Mouse (Mus musculus) MN1 (cell line): ENCODE results near the gene Il23a.
"Not testable (repeated sequence)": the region's sequence is repeated elsewhere in the genome, so short reads cannot be mapped to it uniquely, and the experiment has no call there.

ENCODE experiments used
- DNase-seq: peaks from one replicate; pipeline ENCODE4 v3.0.0-alpha.2; 2016; ENCODE audit warnings: low spot score

Il23a gene

DNA sequence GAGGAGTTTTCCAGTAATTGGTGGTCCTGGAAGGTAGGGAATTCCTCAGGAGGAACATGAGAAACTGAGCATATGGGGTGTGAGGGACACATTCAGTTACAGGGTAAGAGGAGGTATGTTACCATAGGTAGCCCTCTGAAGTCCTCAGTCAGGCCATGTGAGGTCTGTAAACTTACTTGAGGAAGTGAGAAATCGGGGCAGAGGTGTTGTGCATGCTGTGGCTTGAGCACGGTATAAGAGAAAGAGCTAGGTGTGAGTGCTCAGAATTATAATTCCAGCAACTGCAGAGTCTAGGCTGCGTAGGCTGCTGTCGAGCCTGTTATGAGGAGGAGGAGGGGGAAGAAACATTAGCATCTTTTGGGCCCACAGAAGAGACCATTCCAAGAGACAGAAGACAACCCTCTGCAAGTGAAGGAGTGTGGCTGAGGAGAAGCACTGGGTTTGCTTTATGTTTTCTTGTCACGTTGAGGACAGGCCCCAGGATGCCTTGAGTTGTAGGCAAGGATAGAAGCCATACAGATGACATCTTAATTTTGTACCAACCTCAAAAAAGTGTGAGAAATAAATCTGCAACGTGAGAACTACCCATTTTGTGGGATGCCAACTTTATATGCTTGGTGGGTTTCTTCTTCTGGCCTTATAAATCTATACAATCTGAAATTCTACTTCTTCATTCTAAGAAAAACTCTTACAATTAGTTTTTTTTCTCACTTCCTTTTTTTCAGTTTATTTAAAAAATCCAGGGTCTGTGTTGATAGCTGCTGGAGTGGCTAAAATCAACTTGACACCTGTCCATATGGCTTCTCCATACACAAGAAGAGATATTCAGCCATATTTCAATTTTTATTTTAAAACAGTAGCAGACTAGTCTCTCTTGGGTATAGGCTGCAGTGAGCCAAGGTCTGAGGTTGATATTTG lies 34.9 kb downstream of the Il23a start:
- DNase-seq: no peak

DNA sequence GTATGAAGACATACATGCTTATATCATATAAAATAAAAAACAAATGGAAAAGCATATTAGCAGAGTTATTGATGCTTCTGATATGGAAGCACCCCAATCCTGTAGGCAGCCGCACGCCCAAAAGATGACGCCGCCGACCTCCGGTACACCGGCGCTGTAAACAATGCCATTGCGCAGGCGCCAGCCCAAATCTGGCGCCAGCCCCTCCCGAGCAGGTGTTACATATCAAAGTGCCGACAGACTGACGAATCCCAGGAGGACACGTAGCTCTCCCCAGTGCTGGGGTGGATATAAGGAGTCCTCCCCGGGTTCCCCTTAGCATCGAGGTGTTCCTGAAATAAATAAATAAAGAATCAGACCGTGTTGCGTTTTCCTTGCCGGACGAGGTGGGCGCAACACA lies 36.3 kb downstream of the Il23a start:
- no peak for DNase-seq

DNA sequence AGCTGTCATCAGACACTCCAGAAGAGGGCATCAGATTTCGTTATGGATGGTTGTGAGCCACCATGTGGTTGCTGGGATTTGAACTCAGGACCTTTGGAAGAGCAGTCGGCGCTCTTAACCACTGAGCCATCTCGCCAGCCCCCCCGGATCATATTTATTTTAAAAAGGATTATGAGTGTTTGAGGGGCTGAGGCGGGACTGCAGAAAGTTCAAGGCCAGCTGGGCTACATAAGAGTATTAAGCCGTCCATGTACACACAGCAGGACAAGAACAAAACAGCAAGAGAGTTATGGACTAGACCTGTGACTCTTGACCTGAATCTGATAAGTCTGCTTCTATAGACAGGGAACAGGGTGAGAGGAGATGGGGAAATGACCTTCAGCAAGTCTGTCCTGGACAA lies 38.2 kb downstream of the Il23a start:
- DNase-seq: not testable (repeated sequence)

DNA sequence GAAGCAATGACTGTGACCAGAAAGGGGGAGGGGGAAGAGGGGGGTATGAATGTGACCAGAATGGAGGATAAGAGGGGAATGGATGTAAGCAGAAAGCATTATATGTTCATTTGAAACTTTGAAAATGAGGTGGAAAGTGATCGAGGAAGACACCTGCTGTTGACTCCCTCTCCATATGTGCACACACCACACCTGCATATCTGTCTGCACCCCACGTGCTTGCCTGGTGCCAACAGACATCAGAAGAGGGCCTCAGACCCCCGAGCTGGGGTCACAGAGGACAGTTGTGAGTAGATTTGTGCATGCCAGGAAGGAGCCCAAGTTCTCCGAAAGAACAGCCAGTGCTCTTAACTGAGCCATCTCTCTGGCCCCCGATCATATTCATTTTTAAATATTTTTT lies 38.6 kb downstream of the Il23a start:
- no peak for DNase-seq

DNA sequence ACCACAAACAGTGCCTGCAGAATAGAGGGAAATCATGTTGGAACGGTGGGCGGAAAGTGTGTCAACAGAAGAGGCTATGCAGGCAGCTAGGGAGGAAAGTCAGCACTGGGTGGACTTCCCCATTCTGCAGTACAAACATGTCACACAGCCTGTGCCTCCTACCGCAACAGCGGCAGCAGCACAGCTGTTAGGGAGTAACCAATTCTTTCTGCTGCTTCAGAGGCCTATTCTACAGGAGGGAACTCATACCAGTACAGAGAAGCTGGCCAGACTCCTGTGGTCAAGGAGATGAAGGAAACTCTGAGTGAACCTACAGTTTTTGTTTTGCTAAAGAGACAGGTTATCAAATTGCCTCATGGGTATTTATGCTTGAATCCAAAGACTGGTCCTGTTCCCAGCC lies 39.6 kb downstream of the Il23a start:
- no peak for DNase-seq

DNA sequence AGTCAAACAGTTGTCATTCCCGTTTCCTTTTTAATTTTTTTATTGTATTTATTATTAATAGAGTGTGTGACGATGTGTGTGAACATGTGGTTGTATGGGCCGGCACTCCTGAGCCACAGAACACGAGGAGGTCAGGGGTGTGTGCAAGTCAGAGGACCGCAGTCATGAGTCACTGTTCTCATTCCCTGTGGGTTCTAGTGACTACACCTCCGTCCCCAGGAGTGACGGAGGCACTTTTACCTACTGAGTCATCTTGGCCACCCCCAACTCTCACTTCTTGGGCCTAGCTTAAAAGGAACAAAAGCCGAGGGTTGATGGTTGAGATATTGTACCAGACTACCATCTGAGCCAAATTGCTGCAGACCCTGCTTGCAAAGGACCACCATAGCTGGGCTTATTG lies 42.2 kb downstream of the Il23a start:
- DNase-seq: no peak

DNA sequence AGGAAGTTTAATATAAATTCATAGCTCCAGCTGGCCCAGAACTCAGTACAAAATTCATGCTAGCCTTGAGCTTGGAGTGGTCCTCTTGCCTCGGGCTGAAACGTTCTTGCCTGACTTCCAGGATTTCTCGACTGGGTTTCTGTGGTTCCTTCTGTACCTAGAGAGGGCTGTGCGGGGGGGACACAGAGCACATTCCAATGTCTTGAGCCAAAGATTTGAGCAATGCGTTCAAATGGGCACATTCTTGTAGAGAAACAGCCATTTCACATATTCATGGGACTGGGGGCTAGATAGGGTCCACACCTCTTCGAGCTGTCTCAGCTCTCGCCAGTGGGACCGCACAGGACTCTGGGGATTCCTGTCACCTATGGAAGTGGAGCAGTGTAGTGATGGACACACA lies 42.6 kb downstream of the Il23a start:
- DNase-seq: no peak

DNA sequence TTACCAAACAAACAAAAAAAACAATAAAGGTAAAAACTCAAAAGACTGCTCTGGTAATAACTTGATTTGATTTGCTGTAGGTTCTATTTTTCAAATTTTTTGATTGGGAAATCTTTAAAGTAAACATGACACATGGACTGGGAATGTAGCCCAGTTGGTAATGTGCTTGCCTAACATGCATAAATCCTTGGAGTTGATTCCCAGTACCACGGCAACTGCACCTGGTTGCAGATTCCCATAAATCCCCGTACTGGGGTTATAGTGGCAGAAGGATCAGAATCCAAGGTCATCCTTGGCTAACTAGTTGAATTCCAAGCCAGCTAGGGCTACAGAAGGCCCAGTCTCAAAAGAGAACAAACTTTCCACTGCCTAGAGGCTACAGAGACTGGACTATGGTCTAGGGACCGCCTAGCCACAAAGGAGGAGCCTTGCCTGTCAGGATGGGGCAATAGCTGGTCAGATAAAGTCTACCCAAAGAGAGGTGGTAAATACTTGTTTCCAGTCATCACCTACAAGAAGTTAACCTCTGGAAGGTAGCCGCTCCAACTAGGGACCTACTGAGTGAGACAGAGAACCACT lies 44.8 kb downstream of the Il23a start, which contains the start of gene Apon:
Apon (plus strand) TSS at position 420 of the 579 bp plus-strand sequence.
- no peak for DNase-seq

DNA sequence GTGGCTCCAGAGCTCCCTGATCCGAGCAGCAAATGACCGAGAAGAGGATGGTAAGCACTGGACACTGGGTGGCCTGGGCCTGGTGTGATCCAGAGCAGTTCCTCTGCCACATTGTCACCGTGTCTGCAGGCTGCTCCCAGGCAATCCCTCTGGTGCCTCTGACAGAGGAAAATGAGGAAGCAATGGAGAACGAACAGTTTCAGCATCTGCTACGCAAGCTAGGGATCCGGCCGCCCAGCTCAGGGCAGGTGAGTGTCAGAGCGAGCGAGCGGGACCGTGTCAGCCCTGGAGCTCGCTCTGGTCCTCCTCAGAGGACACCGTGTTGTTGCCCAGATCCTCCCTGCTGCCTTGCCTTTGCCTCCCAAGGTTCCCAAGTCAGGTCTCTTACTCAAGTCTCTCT lies 48.0 kb downstream of the Il23a start:
- DNase-seq: no peak

DNA sequence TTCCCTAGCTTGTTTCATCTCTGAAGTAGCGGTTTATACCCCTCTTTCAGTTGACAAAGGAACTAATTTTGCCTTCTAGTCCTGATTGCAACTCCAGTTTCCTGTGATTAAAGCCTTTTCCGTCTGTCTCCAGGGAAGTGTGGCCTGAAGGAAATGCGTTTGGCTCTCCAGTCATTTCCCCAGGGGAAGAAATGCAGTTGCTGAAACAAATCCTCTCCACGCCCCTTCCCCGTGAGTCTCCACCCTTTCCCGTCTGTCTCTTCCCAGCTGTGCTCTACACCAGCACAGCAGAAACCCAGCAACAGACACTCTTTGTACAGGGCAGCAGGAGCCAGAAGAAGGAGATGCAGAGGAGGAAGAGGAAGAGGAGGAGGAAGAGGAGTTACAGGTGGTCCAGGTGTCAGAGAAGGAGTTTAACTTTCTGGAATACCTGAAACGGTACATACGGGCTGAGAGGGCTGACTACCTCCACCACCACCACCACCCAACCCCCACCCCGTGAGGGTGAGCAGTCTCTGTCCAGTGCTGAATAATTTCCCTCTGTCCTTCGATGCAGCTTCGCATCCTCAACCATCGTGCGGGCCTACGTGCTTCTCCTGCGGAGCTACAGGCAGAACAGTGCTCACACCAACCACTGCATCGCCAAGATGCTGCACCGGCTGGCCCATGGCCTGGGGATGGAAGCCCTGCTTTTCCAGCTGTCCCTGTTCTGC lies 51.4 kb downstream of the Il23a start:
- DNase-seq: peak; percentile 86
